Mouse (Mus musculus) midbrain, embryonic 11.5 days (tissue): ENCODE results near the gene Adamts3. TPM values are rescaled to one million over a fixed set of nuclear protein-coding genes. Genes with fewer than 3 reads are reported as not detected.

Experiments used
- ATAC-seq: fragments of 200-750 bp; cut with Nextera tagmentation; 2 replicates; pipeline ENCODE4 v1.8.0; 2017; ENCODE audit warnings: moderate TSS enrichment, moderate library complexity; ENCODE audit not compliant: low FRiP score
- DNase-seq: peaks from one replicate; pipeline ENCODE4 v3.0.0; 2015; ENCODE audit warnings: low spot score; ENCODE audit errors: missing footprints
- H3K27ac ChIP-seq: fragments of 300-500 bp; sonication (generic); 2 replicates; pipeline ENCODE4 v1.5.1; 2014; ENCODE audit warnings: low read depth, low read length
- H3K27me3 ChIP-seq: fragments of 300-500 bp; sonication (generic); 2 replicates; pipeline ENCODE4 v1.6.1; 2014; ENCODE audit warnings: mild to moderate bottlenecking, low read length, moderate library complexity, mixed read lengths; ENCODE audit not compliant: control insufficient read depth, insufficient read depth
- H3K36me3 ChIP-seq: fragments of 300-500 bp; sonication (generic); 2 replicates; pipeline ENCODE4 v1.6.1; 2014; ENCODE audit warnings: mild to moderate bottlenecking, low read length, moderate library complexity, mixed read lengths; ENCODE audit not compliant: control insufficient read depth, insufficient read depth
- H3K4me1 ChIP-seq: fragments of 300-500 bp; sonication (generic); 2 replicates; pipeline ENCODE4 v1.6.1; 2014; ENCODE audit warnings: low read length; ENCODE audit not compliant: control insufficient read depth, insufficient read depth
- H3K4me2 ChIP-seq: fragments of 300-500 bp; sonication (generic); 2 replicates; pipeline ENCODE4 v1.6.1; 2014; ENCODE audit warnings: mild to moderate bottlenecking, moderate library complexity
- H3K4me3 ChIP-seq: fragments of 300-500 bp; sonication (generic); 2 replicates; pipeline ENCODE4 v1.5.1; 2014; ENCODE audit warnings: low read depth, low read length
- H3K9ac ChIP-seq: fragments of 300-500 bp; sonication (generic); 2 replicates; pipeline ENCODE4 v1.6.1; 2014; ENCODE audit warnings: low read length
- H3K9me3 ChIP-seq: fragments of 300-500 bp; sonication (generic); 2 replicates; pipeline ENCODE4 v1.6.1; 2016; ENCODE audit warnings: low read length; ENCODE audit not compliant: control insufficient read depth
- WGBS: fragments of 180-500 bp; shearing (Covaris S2); extraction: QIAGEN DNeasy Blood & Tissue Kit; methylation state at CpG from one replicate; pipeline ENCODE4 v1.1.7; 2014; 5-methylcytosine and 5-hydroxymethylcytosine counted together
- polyA plus RNA-seq: library from polyadenylated mRNA; unstranded; fragments of >200 nt; fragmentation: Nextera tagmentation; extraction: Ambion mirVana; gene quantifications from 2 replicates; pipeline ENCODE4 v1.2.1, GENCODE M21; 2014

Gene Adamts3
- polyA plus RNA-seq, 1 experiment from 2014 or later: 4.9 TPM

- Histone ChIP-seq H3K4me2 (no peak overlapping the region), H3K9me3 (peaks cover 3% of the 10 kb centered on the region; the same call in 1 of the 2 replicates), H3K4me3 (no peak overlapping the region), H3K27me3 (peaks cover 2% of the 10 kb centered on the region; the same call in 1 of the 2 replicates), H3K4me1 (peaks cover 10% of the 10 kb centered on the region; the same call in 1 of the 2 replicates), H3K27ac (no peak overlapping the region), H3K36me3 (no peaks in the 10 kb centered on the region), H3K9ac (no peak overlapping the region)
- whole genome bisulfite sequencing: 65% methylated on average over 4 of the region's 4 CpGs
- no peak for DNase-seq
- no peak for ATAC-seq
Measured at GRCm38 (mm10) chr5:89884991-89885390, 1.9 kb upstream of the Adamts3 start.

- peak overlapping the region; percentile 99 for H3K4me2 ChIP-seq
- H3K4me1 ChIP-seq: peaks cover 12% of the 10 kb centered on the region; the same call in 1 of the 2 replicates
- WGBS: 1% methylated on average over 8 of the region's 8 CpGs
- H3K27me3 ChIP-seq: peaks cover 2% of the 10 kb centered on the region; the same call in 1 of the 2 replicates
- H3K27ac ChIP-seq: no peak overlapping the region
- peaks cover 3% of the 10 kb centered on the region; the same call in 1 of the 2 replicates for H3K9me3 ChIP-seq
- no peak for DNase-seq
- peak overlapping the region; percentile 71 for H3K4me3 ChIP-seq
- ATAC-seq: peak; percentile 10; the same call in 1 of the 2 replicates
- H3K36me3 ChIP-seq: no peaks in the 10 kb centered on the region
- H3K9ac ChIP-seq: peak overlapping the region; percentile 75; the same call in 1 of the 2 replicates
Measured at GRCm38 (mm10) chr5:89883908-89884204, 722 bp upstream of the Adamts3 start.

- Histone ChIP-seq H3K9ac (peak overlapping the region; percentile 75), H3K9me3 (peaks cover 3% of the 10 kb centered on the region; the same call in 1 of the 2 replicates), H3K4me3 (peak overlapping the region; percentile 71), H3K27me3 (peaks cover 2% of the 10 kb centered on the region; the same call in 1 of the 2 replicates), H3K4me2 (peak overlapping the region; percentile 99), H3K27ac (no peak overlapping the region), H3K36me3 (no peaks in the 10 kb centered on the region), H3K4me1 (peaks cover 12% of the 10 kb centered on the region; the same call in 1 of the 2 replicates)
- DNase-seq: peak; percentile 94
- WGBS: under 1% methylated on average over 35 of the region's 35 CpGs
- peak; percentile 63 for ATAC-seq
Measured at GRCm38 (mm10) chr5:89882091-89882734, 921 bp downstream of the Adamts3 start.

GRCm38 (mm10) chr5:89881425-89881824 is 1.7 kb downstream of the Adamts3 start:
- Histone ChIP-seq H3K4me3 (peak overlapping the region; percentile 71; the same call in 1 of the 2 replicates), H3K9me3 (peaks cover 3% of the 10 kb centered on the region; the same call in 1 of the 2 replicates), H3K27me3 (peaks cover 2% of the 10 kb centered on the region; the same call in 1 of the 2 replicates), H3K4me1 (peaks cover 12% of the 10 kb centered on the region; the same call in 1 of the 2 replicates), H3K27ac (no peak overlapping the region), H3K4me2 (peak overlapping the region; percentile 99; the same call in 1 of the 2 replicates), H3K9ac (no peak overlapping the region), H3K36me3 (no peaks in the 10 kb centered on the region)
- DNase-seq (no peak), ATAC-seq (no peak)
- 47% methylated on average over 4 of the region's 4 CpGs for WGBS

- 66% methylated on average over 11 of the region's 11 CpGs for WGBS
- DNase-seq: no peak
- H3K4me3 ChIP-seq: no peak overlapping the region
- peaks cover 3% of the 10 kb centered on the region; the same call in 1 of the 2 replicates for H3K9me3 ChIP-seq
- H3K27me3 ChIP-seq: peaks cover 2% of the 10 kb centered on the region; the same call in 1 of the 2 replicates
- H3K4me1 ChIP-seq: peaks cover 12% of the 10 kb centered on the region; the same call in 1 of the 2 replicates
- ATAC-seq: no peak
- H3K4me2 ChIP-seq: no peak overlapping the region
- no peak overlapping the region for H3K9ac ChIP-seq
- no peak overlapping the region for H3K27ac ChIP-seq
- H3K36me3 ChIP-seq: no peaks in the 10 kb centered on the region
Measured at GRCm38 (mm10) chr5:89878866-89879392, 4.2 kb downstream of the Adamts3 start.

- 42% methylated on average over 2 of the region's 2 CpGs for WGBS
- no peaks in the 10 kb centered on the region for H3K27me3 ChIP-seq
- H3K36me3 ChIP-seq: no peaks in the 10 kb centered on the region
- H3K27ac ChIP-seq: no peak overlapping the region
- no peak overlapping the region for H3K4me2 ChIP-seq
- H3K4me3 ChIP-seq: no peak overlapping the region
- H3K4me1 ChIP-seq: no peaks in the 10 kb centered on the region
- no peak overlapping the region for H3K9ac ChIP-seq
- DNase-seq: no peak
- no peak for ATAC-seq
- no peaks in the 10 kb centered on the region for H3K9me3 ChIP-seq
Measured at GRCm38 (mm10) chr5:89872661-89873060, 10.5 kb downstream of the Adamts3 start.

GRCm38 (mm10) chr5:89859603-89860002 is 23.5 kb downstream of the Adamts3 start:
- no peak overlapping the region for H3K9ac ChIP-seq
- ATAC-seq: no peak
- H3K27me3 ChIP-seq: no peaks in the 10 kb centered on the region
- H3K36me3 ChIP-seq: no peaks in the 10 kb centered on the region
- H3K4me2 ChIP-seq: no peak overlapping the region
- no peak overlapping the region for H3K4me3 ChIP-seq
- H3K4me1 ChIP-seq: no peaks in the 10 kb centered on the region
- no peak overlapping the region for H3K27ac ChIP-seq
- 94% methylated on average over 4 of the region's 4 CpGs for WGBS
- H3K9me3 ChIP-seq: no peaks in the 10 kb centered on the region
- DNase-seq: no peak

- Histone ChIP-seq H3K36me3 (no peaks in the 10 kb centered on the region), H3K9me3 (no peaks in the 10 kb centered on the region), H3K9ac (no peak overlapping the region), H3K4me2 (no peak overlapping the region), H3K4me3 (no peak overlapping the region), H3K27ac (no peak overlapping the region), H3K4me1 (no peaks in the 10 kb centered on the region), H3K27me3 (no peaks in the 10 kb centered on the region)
- DNase-seq: no peak
- 97% methylated on average over 1 of the region's 1 CpGs for WGBS
- no peak for ATAC-seq
Measured at GRCm38 (mm10) chr5:89858837-89859236, 24.3 kb downstream of the Adamts3 start.

- no peaks in the 10 kb centered on the region for H3K27me3 ChIP-seq
- no peak overlapping the region for H3K9ac ChIP-seq
- DNase-seq (no peak), ATAC-seq (no peak)
- H3K9me3 ChIP-seq: no peaks in the 10 kb centered on the region
- H3K4me3 ChIP-seq: no peak overlapping the region
- H3K27ac ChIP-seq: no peak overlapping the region
- no peak overlapping the region for H3K4me2 ChIP-seq
- H3K4me1 ChIP-seq: no peaks in the 10 kb centered on the region
- no peaks in the 10 kb centered on the region for H3K36me3 ChIP-seq
- WGBS: 50% methylated on average over 1 of the region's 1 CpGs
Measured at GRCm38 (mm10) chr5:89846551-89846950, 36.6 kb downstream of the Adamts3 start.
